Mouse (Mus musculus): ENCODE data around the gene Angpt4. TPM values are rescaled to one million over a fixed set of nuclear protein-coding genes. Genes with fewer than 3 reads are reported as not detected.

Angpt4 gene
- polyA plus RNA-seq, 1 experiment from 2014 or later: not detected

GRCm38 (mm10) chr2:151977689-151978440, 66.9 kb downstream of the Angpt4 start:
- Histone ChIP-seq H3K4me3 (peak overlapping the region; percentile 61; the same call in 1 of the 2 replicates), H3K27ac (peak overlapping the region; percentile 8; the same call in 1 of the 2 replicates), H3K9ac (peak overlapping the region; percentile 50), H3K27me3 (0 out of 2 replicates have a peak, but pooled peaks cover 6% of the 10 kb centered on the region), H3K4me2 (peak overlapping the region; percentile 82), H3K36me3 (ENCODE audit: poor library complexity, severe bottlenecking) (peaks cover 13% of the 10 kb centered on the region; the same call in 1 of the 2 replicates), H3K9me3 (replicated peaks) (no peaks in the 10 kb centered on the region), H3K4me1 (peaks cover 64% of the 10 kb centered on the region)
- no peak for ATAC-seq
- 82% methylated on average over 4 of the region's 4 CpGs for whole genome bisulfite sequencing

- Histone ChIP-seq H3K27ac (0 out of 2 replicates have a peak overlapping the region, but pooled peaks have one; percentile 0), H3K27me3 (0 out of 2 replicates have a peak, but pooled peaks cover 6% of the 10 kb centered on the region), H3K9me3 (replicated peaks) (no peaks in the 10 kb centered on the region), H3K36me3 (ENCODE audit: poor library complexity, severe bottlenecking) (peaks cover 13% of the 10 kb centered on the region; the same call in 1 of the 2 replicates), H3K4me1 (peaks cover 58% of the 10 kb centered on the region), H3K4me3 (peak overlapping the region; percentile 61), H3K9ac (peak overlapping the region; percentile 81), H3K4me2 (peak overlapping the region; percentile 82)
- 72% methylated on average over 6 of the region's 6 CpGs for WGBS
- no peak for ATAC-seq
Measured at GRCm38 (mm10) chr2:151978494-151978893, 67.5 kb downstream of the Angpt4 start.

DNA sequence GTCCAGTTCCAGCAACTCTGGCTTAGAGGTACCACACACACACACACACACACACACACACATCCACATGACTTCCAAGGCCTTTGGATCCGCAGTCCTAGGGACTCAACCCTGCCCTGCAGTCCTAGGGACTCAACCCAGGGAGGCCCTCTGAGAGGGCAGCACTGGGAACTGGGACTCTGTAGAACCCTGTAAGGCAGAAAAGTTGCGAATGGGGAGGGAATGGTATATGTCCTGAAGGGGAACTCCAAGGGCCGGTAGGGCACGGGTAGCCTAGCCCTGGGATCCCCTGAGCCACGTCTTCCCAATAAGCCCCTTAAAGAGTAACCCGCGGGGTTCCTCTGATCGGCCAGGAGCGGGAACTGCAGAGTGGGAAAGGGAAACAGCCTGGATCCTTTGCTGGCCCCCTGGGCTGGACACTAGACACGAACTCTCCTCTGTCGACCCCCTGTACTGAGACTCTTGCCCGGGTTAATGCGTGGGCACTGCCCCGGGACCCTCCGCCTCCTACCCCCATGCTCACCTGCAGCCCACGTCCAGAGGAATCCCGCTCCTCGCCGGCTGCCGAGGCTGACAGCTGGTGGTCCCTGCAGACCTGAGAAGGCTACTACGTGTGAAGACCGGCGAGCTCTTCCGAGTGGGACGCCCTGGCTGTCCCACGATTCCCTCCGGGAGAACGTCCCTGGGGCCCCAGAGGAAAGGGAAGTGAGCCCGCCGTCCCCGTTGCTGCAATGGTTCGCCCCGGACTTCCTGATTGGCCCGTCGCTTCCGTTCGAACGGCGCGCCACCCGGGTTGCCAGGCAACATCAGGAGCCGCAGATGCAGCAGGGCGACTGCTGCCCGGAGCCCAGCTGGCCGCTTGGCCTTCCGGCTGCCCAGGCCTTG, 68.7 kb downstream of the Angpt4 start, which contains the start of gene Fam110a:
Gene Fam110a, minus strand, starts transcription at position 750 of the 885 bp plus-strand sequence.
- Histone ChIP-seq H3K9me3 (replicated peaks) (no peaks in the 10 kb centered on the region), H3K4me2 (peak within 1 kb of the TSS; percentile 82), H3K36me3 (ENCODE audit: poor library complexity, severe bottlenecking) (peaks cover 13% of the 10 kb centered on the region; the same call in 1 of the 2 replicates), H3K4me3 (peak within 1 kb of the TSS; percentile 61), H3K4me1 (peaks cover 46% of the 10 kb centered on the region), H3K27me3 (no peaks in the 10 kb centered on the region), H3K9ac (peak within 1 kb of the TSS; percentile 81), H3K27ac (peak within 1 kb of the TSS; percentile 55)
- peak; percentile 95 for ATAC-seq
- WGBS: under 1% methylated on average over 46 of the region's 46 CpGs

DNA sequence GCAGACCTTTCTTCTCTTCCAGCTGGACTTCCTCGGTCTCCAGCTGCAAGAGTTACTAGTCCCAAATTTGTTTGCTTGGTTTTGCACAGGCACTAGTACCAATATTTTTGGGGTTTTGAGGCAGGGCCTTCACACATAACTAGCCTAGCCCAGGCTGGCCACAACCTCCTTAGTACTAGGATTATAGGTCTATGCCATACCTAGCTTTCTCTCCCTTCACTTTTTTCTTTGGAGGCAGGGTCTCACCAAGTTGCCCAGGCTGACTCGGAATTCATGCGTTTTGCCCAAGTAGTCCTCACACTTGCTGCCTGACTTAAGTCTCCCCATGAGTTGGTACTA, 69.3 kb downstream of the Angpt4 start:
- Histone ChIP-seq H3K9ac (peak overlapping the region; percentile 81), H3K4me2 (peak overlapping the region; percentile 82), H3K36me3 (ENCODE audit: poor library complexity, severe bottlenecking) (peaks cover 13% of the 10 kb centered on the region; the same call in 1 of the 2 replicates), H3K4me1 (peaks cover 45% of the 10 kb centered on the region), H3K4me3 (peak overlapping the region; percentile 61), H3K9me3 (replicated peaks) (no peaks in the 10 kb centered on the region), H3K27ac (peak overlapping the region; percentile 55), H3K27me3 (no peaks in the 10 kb centered on the region)
- WGBS: 33% methylated on average over 3 of the region's 3 CpGs
- peak; percentile 11; the same call in 1 of the 2 replicates for ATAC-seq

GRCm38 (mm10) chr2:151981268-151981667, 70.3 kb downstream of the Angpt4 start:
- H3K4me2 ChIP-seq: no peak overlapping the region
- no peak overlapping the region for H3K27ac ChIP-seq
- H3K4me3 ChIP-seq: no peak overlapping the region
- H3K4me1 ChIP-seq: peaks cover 40% of the 10 kb centered on the region
- peaks cover 11% of the 10 kb centered on the region; the same call in 1 of the 2 replicates for H3K36me3 ChIP-seq (ENCODE audit: poor library complexity, severe bottlenecking)
- 87% methylated on average over 6 of the region's 6 CpGs for WGBS
- H3K9me3 ChIP-seq (replicated peaks): no peaks in the 10 kb centered on the region
- no peak for ATAC-seq
- H3K9ac ChIP-seq: no peak overlapping the region
- H3K27me3 ChIP-seq: no peaks in the 10 kb centered on the region

DNA sequence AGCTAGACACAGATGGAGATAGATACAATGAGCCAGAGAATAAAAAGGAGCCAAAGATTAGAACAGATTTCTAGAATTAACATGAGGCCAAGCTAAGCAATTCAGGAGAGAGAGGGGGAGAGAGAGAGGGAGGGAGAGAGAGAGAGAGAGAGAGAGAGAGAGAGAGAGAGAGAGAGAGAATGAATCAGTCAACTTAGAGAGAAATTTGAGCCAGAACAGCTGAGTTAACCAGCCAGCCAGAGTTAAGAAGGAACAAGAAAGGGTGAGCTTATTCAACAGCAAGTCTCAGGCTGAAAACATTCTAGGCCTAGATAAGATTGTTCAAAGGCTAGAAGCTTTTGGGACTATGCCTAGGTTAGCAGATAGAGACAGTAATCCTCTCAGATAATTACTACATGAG, 71.5 kb downstream of the Angpt4 start:
- ATAC-seq: no peak
- peaks cover 29% of the 10 kb centered on the region for H3K4me1 ChIP-seq
- H3K4me2 ChIP-seq: no peak overlapping the region
- no peaks in the 10 kb centered on the region for H3K27me3 ChIP-seq
- no peaks in the 10 kb centered on the region for H3K9me3 ChIP-seq (replicated peaks)
- 0 out of 2 replicates have a peak, but pooled peaks cover 3% of the 10 kb centered on the region for H3K36me3 ChIP-seq (ENCODE audit: poor library complexity, severe bottlenecking)
- H3K27ac ChIP-seq: no peak overlapping the region
- no peak overlapping the region for H3K9ac ChIP-seq
- H3K4me3 ChIP-seq: no peak overlapping the region

DNA sequence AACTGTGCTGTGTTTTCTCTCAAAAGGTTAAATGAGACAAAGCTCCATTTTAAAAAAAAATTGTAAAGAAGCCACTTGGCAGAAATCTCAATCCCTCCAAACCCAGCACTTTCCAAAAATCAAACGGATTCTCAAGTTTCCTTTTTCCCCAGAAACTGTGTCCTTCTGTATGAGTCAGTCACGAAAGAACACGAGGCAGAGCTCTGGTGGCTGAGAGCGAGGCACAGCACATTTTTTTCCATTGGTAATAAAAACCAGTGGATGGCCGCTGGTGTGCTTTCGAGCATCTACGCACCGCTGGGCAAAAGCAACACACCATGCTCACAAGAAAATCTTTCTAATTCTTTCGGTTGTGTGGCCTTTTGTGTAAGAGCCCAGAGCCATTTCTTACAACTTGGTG, 73.0 kb downstream of the Angpt4 start:
- Histone ChIP-seq H3K36me3 (ENCODE audit: poor library complexity, severe bottlenecking) (no peaks in the 10 kb centered on the region), H3K4me1 (peaks cover 13% of the 10 kb centered on the region), H3K27me3 (no peaks in the 10 kb centered on the region), H3K27ac (no peak overlapping the region), H3K4me2 (no peak overlapping the region), H3K9ac (no peak overlapping the region), H3K9me3 (replicated peaks) (no peaks in the 10 kb centered on the region), H3K4me3 (no peak overlapping the region)
- no peak for ATAC-seq
- WGBS: 69% methylated on average over 9 of the region's 9 CpGs

GRCm38 (mm10) chr2:151985426-151986172, 74.6 kb downstream of the Angpt4 start:
- Histone ChIP-seq H3K36me3 (ENCODE audit: poor library complexity, severe bottlenecking) (no peaks in the 10 kb centered on the region), H3K27ac (no peak overlapping the region), H3K4me3 (no peak overlapping the region), H3K4me2 (no peak overlapping the region), H3K4me1 (peaks cover 7% of the 10 kb centered on the region), H3K27me3 (no peaks in the 10 kb centered on the region), H3K9me3 (replicated peaks) (no peaks in the 10 kb centered on the region), H3K9ac (no peak overlapping the region)
- ATAC-seq: no peak
- WGBS: 80% methylated on average over 7 of the region's 7 CpGs

- H3K4me3 ChIP-seq: no peak overlapping the region
- H3K9ac ChIP-seq: no peak overlapping the region
- no peaks in the 10 kb centered on the region for H3K36me3 ChIP-seq (ENCODE audit: poor library complexity, severe bottlenecking)
- no peaks in the 10 kb centered on the region for H3K27me3 ChIP-seq
- no peak for ATAC-seq
- no peak overlapping the region for H3K27ac ChIP-seq
- no peaks in the 10 kb centered on the region for H3K9me3 ChIP-seq (replicated peaks)
- 86% methylated on average over 8 of the region's 8 CpGs for WGBS
- peaks cover 16% of the 10 kb centered on the region for H3K4me1 ChIP-seq
- H3K4me2 ChIP-seq: no peak overlapping the region
Measured at GRCm38 (mm10) chr2:151986958-151987357, 75.9 kb downstream of the Angpt4 start.

DNA sequence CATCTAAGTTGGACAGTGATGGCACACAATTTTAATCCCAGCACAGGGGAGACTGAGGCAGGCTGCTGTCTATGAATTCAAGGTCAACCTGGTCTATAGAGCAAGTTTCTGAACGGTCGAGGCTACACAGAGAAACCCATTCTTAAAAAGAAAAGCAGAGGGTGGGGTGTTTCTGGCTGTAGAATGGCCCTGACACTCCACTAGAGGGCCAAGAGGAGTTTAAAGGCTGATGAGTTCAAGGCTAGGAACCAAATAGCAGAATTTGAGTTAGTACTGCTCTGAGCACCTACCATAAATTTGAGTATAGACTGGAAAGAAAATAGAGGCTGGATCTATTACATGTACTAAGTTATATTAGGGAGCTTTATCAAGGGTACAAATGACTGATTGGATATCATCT, 78.0 kb downstream of the Angpt4 start:
- Histone ChIP-seq H3K4me3 (no peak overlapping the region), H3K27me3 (peaks cover 8% of the 10 kb centered on the region; the same call in 1 of the 2 replicates), H3K9ac (no peak overlapping the region), H3K4me2 (no peak overlapping the region), H3K27ac (no peak overlapping the region), H3K36me3 (ENCODE audit: poor library complexity, severe bottlenecking) (no peaks in the 10 kb centered on the region), H3K9me3 (replicated peaks) (no peaks in the 10 kb centered on the region), H3K4me1 (peaks cover 16% of the 10 kb centered on the region)
- WGBS: 65% methylated on average over 2 of the region's 2 CpGs
- ATAC-seq: no peak

- peak overlapping the region; percentile 72 for H3K27ac ChIP-seq
- peaks cover 25% of the 10 kb centered on the region for H3K4me1 ChIP-seq
- H3K9me3 ChIP-seq (replicated peaks): no peaks in the 10 kb centered on the region
- WGBS: 30% methylated on average over 1 of the region's 1 CpGs
- no peak overlapping the region for H3K4me2 ChIP-seq
- no peak overlapping the region for H3K4me3 ChIP-seq
- ATAC-seq: peak; percentile 81
- no peak overlapping the region for H3K9ac ChIP-seq
- H3K36me3 ChIP-seq (ENCODE audit: poor library complexity, severe bottlenecking): no peaks in the 10 kb centered on the region
- H3K27me3 ChIP-seq: peaks cover 25% of the 10 kb centered on the region
Measured at GRCm38 (mm10) chr2:151990985-151991394, 80.0 kb downstream of the Angpt4 start.
